11 mouse cellular contexts compared by ENCODE assay signal in the genomic region with DNA sequence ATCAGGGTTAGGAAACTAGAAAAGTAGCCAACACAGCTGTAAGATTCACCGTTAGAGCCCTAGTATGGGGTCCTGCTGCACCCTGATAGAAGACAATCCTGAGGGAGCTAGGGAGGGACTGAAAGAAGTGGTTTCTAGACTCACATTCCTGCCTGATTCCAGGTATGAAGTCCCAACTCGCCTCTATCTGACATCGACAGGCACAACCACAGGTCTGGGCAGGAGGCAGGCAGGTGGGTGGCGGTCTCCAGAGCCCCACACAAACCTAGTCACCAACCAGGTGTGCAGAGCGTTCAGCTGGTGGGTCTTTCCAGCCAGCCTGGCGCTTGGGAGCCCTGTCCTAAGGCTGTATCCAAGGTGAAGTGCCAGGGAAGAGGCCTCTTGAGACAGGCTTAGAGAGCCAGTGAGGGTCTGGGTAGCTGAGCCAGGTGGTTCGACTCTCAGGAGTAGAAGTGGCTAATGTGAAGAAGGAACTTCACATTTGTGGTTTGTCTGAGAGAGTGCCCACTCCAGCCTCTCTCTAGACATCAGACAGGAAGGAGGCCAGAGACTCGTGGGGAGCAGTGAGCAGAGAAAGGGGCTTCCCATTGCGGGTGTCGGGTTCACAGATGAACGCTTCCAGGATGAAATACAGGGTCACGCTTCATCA. TPM values are rescaled to one million over a fixed set of nuclear protein-coding genes. Genes with fewer than 3 reads are reported as not detected.
DNase-seq lines count a peak whose midpoint lies in the region; ATAC-seq and TF ChIP-seq lines count a peak whose summit lies in the region.
"Had no signal": no experiment of that assay in that cellular context is flagged by ENCODE, and none has a peak within 500 bp of the region (broad histone marks: within the 10 kb centered on the region; RNA-seq: fewer than 3 reads in every experiment).

No protein-coding gene starts in this region.

- TF ChIP-seq CTCF in liver, postnatal 0 days (IDR thresholded peaks at IDR 0.05; ENCODE audit: low read depth): no peak

- no peak overlapping the region for H3K4me3 ChIP-seq in forebrain, embryonic 12.5 days (replicated peaks)
- H3K4me3 ChIP-seq in forebrain, embryonic 11.5 days (ENCODE audit: low read depth, low read length): no peak overlapping the region
- H3K4me3 ChIP-seq in liver, embryonic 15.5 days (replicated peaks): no peak overlapping the region
- H3K4me3 ChIP-seq in liver, postnatal 0 days (ENCODE audit: low read depth, low read length): no peak overlapping the region
- H3K4me3 ChIP-seq in limb, embryonic 10.5 days: no peak overlapping the region
- no peak overlapping the region for H3K4me3 ChIP-seq in neural tube, embryonic 15.5 days (replicated peaks)

- H3K4me1 ChIP-seq in forebrain, embryonic 12.5 days: peaks cover 34% of the 10 kb centered on the region
- peaks cover 21% of the 10 kb centered on the region for H3K4me1 ChIP-seq in forebrain, embryonic 11.5 days (replicated peaks; ENCODE audit: control insufficient read depth, insufficient read depth, low read length)
- peaks cover 46% of the 10 kb centered on the region for H3K4me1 ChIP-seq in liver, embryonic 15.5 days (replicated peaks)
- H3K4me1 ChIP-seq in liver, postnatal 0 days (ENCODE audit: insufficient read depth): peaks cover 36% of the 10 kb centered on the region
- peaks cover 65% of the 10 kb centered on the region for H3K4me1 ChIP-seq in limb, embryonic 10.5 days
- H3K4me1 ChIP-seq in neural tube, embryonic 15.5 days: peaks cover 44% of the 10 kb centered on the region

- no peak overlapping the region for H3K4me2 ChIP-seq in forebrain, embryonic 12.5 days
- no peak overlapping the region for H3K4me2 ChIP-seq in forebrain, embryonic 11.5 days (ENCODE audit: low read depth, low read length, severe bottlenecking)
- no peak overlapping the region for H3K4me2 ChIP-seq in liver, embryonic 15.5 days
- no peak overlapping the region for H3K4me2 ChIP-seq in liver, postnatal 0 days (ENCODE audit: low read depth, low read length)
- H3K4me2 ChIP-seq in neural tube, embryonic 15.5 days: no peak overlapping the region

- H3K36me3 ChIP-seq in forebrain, embryonic 12.5 days (replicated peaks): no peaks in the 10 kb centered on the region
- no peaks in the 10 kb centered on the region for H3K36me3 ChIP-seq in forebrain, embryonic 11.5 days (ENCODE audit: control insufficient read depth, insufficient read depth, low read length)
- no peaks in the 10 kb centered on the region for H3K36me3 ChIP-seq in liver, embryonic 15.5 days (replicated peaks)
- H3K36me3 ChIP-seq in liver, postnatal 0 days (replicated peaks; ENCODE audit: insufficient read depth, low read length): no peaks in the 10 kb centered on the region
- H3K36me3 ChIP-seq in limb, embryonic 10.5 days: no peaks in the 10 kb centered on the region
- no peaks in the 10 kb centered on the region for H3K36me3 ChIP-seq in neural tube, embryonic 15.5 days

- no peak overlapping the region for H3K9ac ChIP-seq in forebrain, embryonic 12.5 days
- H3K9ac ChIP-seq in forebrain, embryonic 11.5 days (ENCODE audit: low read length): no peak overlapping the region
- no peak overlapping the region for H3K9ac ChIP-seq in liver, embryonic 15.5 days
- H3K9ac ChIP-seq in liver, postnatal 0 days (replicated peaks): no peak overlapping the region
- no peak overlapping the region for H3K9ac ChIP-seq in neural tube, embryonic 15.5 days (replicated peaks)
- H3K9ac ChIP-seq: liver, embryonic 14.5 days had no signal

- H3K9me3 ChIP-seq in forebrain, embryonic 12.5 days: no peaks in the 10 kb centered on the region
- no peaks in the 10 kb centered on the region for H3K9me3 ChIP-seq in forebrain, embryonic 11.5 days (ENCODE audit: control insufficient read depth, low read length)
- H3K9me3 ChIP-seq in liver, embryonic 15.5 days (replicated peaks): no peaks in the 10 kb centered on the region
- H3K9me3 ChIP-seq in liver, postnatal 0 days (ENCODE audit: low read length): no peaks in the 10 kb centered on the region
- no peaks in the 10 kb centered on the region for H3K9me3 ChIP-seq in limb, embryonic 10.5 days (replicated peaks)
- no peaks in the 10 kb centered on the region for H3K9me3 ChIP-seq in neural tube, embryonic 15.5 days (replicated peaks)

- H3K27ac ChIP-seq in forebrain, embryonic 12.5 days: 0 out of 2 replicates have a peak overlapping the region, but pooled peaks have one; percentile 13
- H3K27ac ChIP-seq in forebrain, embryonic 11.5 days (ENCODE audit: low read depth, low read length): no peak overlapping the region
- 0 out of 2 replicates have a peak overlapping the region, but pooled peaks have one; percentile 77 for H3K27ac ChIP-seq in liver, embryonic 15.5 days (replicated peaks)
- H3K27ac ChIP-seq in liver, postnatal 0 days (ENCODE audit: low read depth): no peak overlapping the region
- H3K27ac ChIP-seq in limb, embryonic 10.5 days: peak overlapping the region; percentile 95
- H3K27ac ChIP-seq in neural tube, embryonic 15.5 days (replicated peaks): peak overlapping the region; percentile 88
- H3K27ac ChIP-seq: liver, embryonic 14.5 days had no signal

- TF ChIP-seq EP300 in liver, postnatal 0 days (IDR thresholded peaks at IDR 0.05; ENCODE audit: low read depth): no peak

- 84% methylated on average over 12 of the region's 12 CpGs for WGBS in forebrain, embryonic 12.5 days
- WGBS in forebrain, embryonic 11.5 days: 82% methylated on average over 12 of the region's 12 CpGs
- WGBS in liver, embryonic 15.5 days (ENCODE audit: insufficient replicate concordance): 47% methylated on average over 12 of the region's 12 CpGs
- 58% methylated on average over 12 of the region's 12 CpGs for WGBS in liver, postnatal 0 days (ENCODE audit: insufficient replicate concordance)
- WGBS in limb, embryonic 10.5 days: 84% methylated on average over 12 of the region's 12 CpGs
- 80% methylated on average over 12 of the region's 12 CpGs for WGBS in neural tube, embryonic 15.5 days

- 0 out of 2 replicates have a peak, but pooled peaks cover 5% of the 10 kb centered on the region for H3K27me3 ChIP-seq in forebrain, embryonic 12.5 days
- no peaks in the 10 kb centered on the region for H3K27me3 ChIP-seq in forebrain, embryonic 11.5 days (ENCODE audit: control insufficient read depth, insufficient read depth, low read length)
- no peaks in the 10 kb centered on the region; the same call in 1 of the 2 replicates for H3K27me3 ChIP-seq in liver, embryonic 15.5 days
- no peaks in the 10 kb centered on the region for H3K27me3 ChIP-seq in liver, postnatal 0 days (ENCODE audit: insufficient read depth, low read length)
- 0 out of 2 replicates have a peak, but pooled peaks cover 3% of the 10 kb centered on the region for H3K27me3 ChIP-seq in limb, embryonic 10.5 days (ENCODE audit: low read depth, poor library complexity, severe bottlenecking)
- no peaks in the 10 kb centered on the region for H3K27me3 ChIP-seq in neural tube, embryonic 15.5 days (replicated peaks)

- ATAC-seq in forebrain, embryonic 12.5 days (ENCODE audit: low FRiP score): no peak
- no peak for ATAC-seq in forebrain, embryonic 11.5 days (replicated peaks; ENCODE audit: low FRiP score)
- ATAC-seq in liver, embryonic 15.5 days (ENCODE audit: insufficient read depth): no peak
- ATAC-seq in liver, postnatal 0 days: no peak
- no peak for ATAC-seq in neural tube, embryonic 15.5 days (ENCODE audit: low FRiP score)

- DNase-seq in forebrain, embryonic 11.5 days (ENCODE audit: low spot score): no peak
- no peak for DNase-seq in liver, postnatal 0 days
- DNase-seq in limb, embryonic 10.5 days (ENCODE audit: low spot score): no peak
- no peak for DNase-seq in cerebellum, adult 18-20 months
- DNase-seq in T-cell, adult 2 months (ENCODE audit: low spot score): no peak
- DNase-seq: cerebellum, postnatal 25 days; right cerebral cortex, postnatal 14 days had no signal

RNA-seq across cellular contexts. Expression of a gene that starts 12.7 kb away (rescaled TPM):
- polyA plus RNA-seq in forebrain, embryonic 12.5 days (2016; fragmentation: Nextera tagmentation; extraction: Ambion mirVana): 96.4 and 96.9 TPM in 2 replicates
- polyA plus RNA-seq in forebrain, embryonic 11.5 days (2014; fragmentation: Nextera tagmentation; extraction: Ambion mirVana): 105 and 107 TPM in 2 replicates
- polyA plus RNA-seq in liver, embryonic 15.5 days (2015; fragmentation: Nextera tagmentation; extraction: Ambion mirVana): 18.2 and 19.7 TPM in 2 replicates
- 23.1 and 24.7 TPM in 2 replicates for polyA plus RNA-seq in liver, postnatal 0 days (2015; fragmentation: Nextera tagmentation; extraction: Ambion mirVana)
- polyA plus RNA-seq in limb, embryonic 10.5 days (2016; fragmentation: Nextera tagmentation; extraction: Ambion mirVana): 104 and 107 TPM in 2 replicates
- polyA plus RNA-seq in neural tube, embryonic 15.5 days (2015; fragmentation: Nextera tagmentation; extraction: Ambion mirVana): 69.7 and 73.1 TPM in 2 replicates

RNA-seq across cellular contexts. Expression of a gene that starts 14.5 kb away (rescaled TPM):
- 12.3 and 14.2 TPM in 2 replicates for polyA plus RNA-seq in forebrain, embryonic 12.5 days (2016; fragmentation: Nextera tagmentation; extraction: Ambion mirVana)
- 14.1 and 14.7 TPM in 2 replicates for polyA plus RNA-seq in forebrain, embryonic 11.5 days (2014; fragmentation: Nextera tagmentation; extraction: Ambion mirVana)
- 2.1 and 2.6 TPM in 2 replicates for polyA plus RNA-seq in liver, embryonic 15.5 days (2015; fragmentation: Nextera tagmentation; extraction: Ambion mirVana)
- polyA plus RNA-seq in liver, postnatal 0 days (2015; fragmentation: Nextera tagmentation; extraction: Ambion mirVana): 3.5 and 3.7 TPM in 2 replicates
- 9.6 and 10.6 TPM in 2 replicates for polyA plus RNA-seq in limb, embryonic 10.5 days (2016; fragmentation: Nextera tagmentation; extraction: Ambion mirVana)
- 10.0 and 10.6 TPM in 2 replicates for polyA plus RNA-seq in neural tube, embryonic 15.5 days (2015; fragmentation: Nextera tagmentation; extraction: Ambion mirVana)

Comparison
In these comparisons a context has a peak if more than half of its experiments do, and no peak if none do; other contexts are left out.
1. H3K27ac ChIP-seq: peak in forebrain, embryonic 12.5 days (single experiment), liver, embryonic 15.5 days (single experiment), limb, embryonic 10.5 days (single experiment) and neural tube, embryonic 15.5 days (single experiment); none in forebrain, embryonic 11.5 days (single experiment) and liver, postnatal 0 days (single experiment).